Mouse (Mus musculus): Measurements from ENCODE around the gene Snd1.

GRCm38 (mm10) chr6:28504611-28505010 lies 29.7 kb downstream of the Snd1 start:
- TF ChIP-seq CTCF (IDR thresholded peaks at IDR 0.05; ENCODE audit: control insufficient read depth, insufficient read depth, insufficient read length), result no peak
- TF ChIP-seq MAX (IDR thresholded peaks at IDR 0.05), result no peak
- TF ChIP-seq MYOD1 (IDR thresholded peaks at IDR 0.05; ENCODE audit: control insufficient read depth, insufficient read length, low read depth), result no peak

All from C2C12 (cell line).